Mouse (Mus musculus) urinary bladder, postnatal 10 days (tissue): ENCODE measurements around the gene Ccdc127.
A peak's percentile ranks its signal among the peaks of the same experiment; 100 is the strongest.

Experiments used
- DNase-seq: peaks from one replicate; pipeline ENCODE4 v3.0.0; 2022; ENCODE audit warnings: low spot score

Ccdc127 gene

GRCm38 (mm10) chr13:74349566-74350434 is at the start of gene Ccdc127, which contains the start of gene Sdha:
Gene Ccdc127, plus strand, starts transcription at chr13:74350309.
Gene Sdha, minus strand, starts transcription at chr13:74350280.
- DNase-seq: peak; percentile 81

- DNase-seq: peak; percentile 22
Measured at GRCm38 (mm10) chr13:74300925-74301606, 49.0 kb upstream of the Ccdc127 start.

- no peak for DNase-seq
Measured at GRCm38 (mm10) chr13:74301607-74301984, 48.5 kb upstream of the Ccdc127 start.

- DNase-seq: no peak
Measured at GRCm38 (mm10) chr13:74302050-74303037, 47.8 kb upstream of the Ccdc127 start.

- DNase-seq: no peak
Measured at GRCm38 (mm10) chr13:74305380-74305779, 44.7 kb upstream of the Ccdc127 start.

GRCm38 (mm10) chr13:74305780-74306179 is 44.3 kb upstream of the Ccdc127 start:
- no peak for DNase-seq

GRCm38 (mm10) chr13:74314616-74315015 is 35.5 kb upstream of the Ccdc127 start:
- DNase-seq: no peak

- no peak for DNase-seq
Measured at GRCm38 (mm10) chr13:74316386-74316785, 33.7 kb upstream of the Ccdc127 start.

GRCm38 (mm10) chr13:74316789-74317169 is 33.3 kb upstream of the Ccdc127 start:
- DNase-seq: no peak

GRCm38 (mm10) chr13:74317170-74317849 is 32.8 kb upstream of the Ccdc127 start, which contains the start of gene Pdcd6:
Gene Pdcd6, minus strand, starts transcription at chr13:74317580.
- peak; percentile 56 for DNase-seq

- DNase-seq: no peak
Measured at GRCm38 (mm10) chr13:74329321-74329720, 20.8 kb upstream of the Ccdc127 start.

GRCm38 (mm10) chr13:74341036-74341435 is 9.1 kb upstream of the Ccdc127 start:
- DNase-seq: no peak

GRCm38 (mm10) chr13:74350435-74350906 is 362 bp downstream of the Ccdc127 start:
- DNase-seq: no peak

GRCm38 (mm10) chr13:74356491-74356890 is 6.4 kb downstream of the Ccdc127 start:
- no peak for DNase-seq

GRCm38 (mm10) chr13:74362218-74362617 is 12.1 kb downstream of the Ccdc127 start:
- no peak for DNase-seq

- DNase-seq: no peak
Measured at GRCm38 (mm10) chr13:74363176-74363858, 13.2 kb downstream of the Ccdc127 start.

- no peak for DNase-seq
Measured at GRCm38 (mm10) chr13:74363859-74364235, 13.7 kb downstream of the Ccdc127 start, which contains the start of gene Lrrc14b. Gene Lrrc14b, minus strand, starts transcription at chr13:74364005.

GRCm38 (mm10) chr13:74381533-74382276 is 31.6 kb downstream of the Ccdc127 start:
- no peak for DNase-seq

GRCm38 (mm10) chr13:74382289-74382688 is 32.2 kb downstream of the Ccdc127 start:
- no peak for DNase-seq

- no peak for DNase-seq
Measured at GRCm38 (mm10) chr13:74389730-74390129, 39.6 kb downstream of the Ccdc127 start.
